8 mouse cellular contexts compared by ENCODE assay signal in genomic region chr2:91923415-91924337, GRCm38 (mm10). TPM values are rescaled to one million over a fixed set of nuclear protein-coding genes. Genes with fewer than 3 reads are reported as not detected.
DNase-seq lines count a peak whose midpoint lies in the region; ATAC-seq and TF ChIP-seq lines count a peak whose summit lies in the region.

No protein-coding gene starts in this region.

- H3K36me3 ChIP-seq in CH12.LX (replicated peaks in 1 of 2; ENCODE audit: control insufficient read depth in 1 of 2, insufficient read depth in 1 of 2, low read length in 1 of 2), result peaks cover 11 to 58% of the 10 kb centered on the region in 2 experiments
- H3K36me3 ChIP-seq in intestine, postnatal 0 days (ENCODE audit: control insufficient read depth, insufficient read depth), result peaks cover 5% of the 10 kb centered on the region; the same call in 1 of the 2 replicates
- no peaks in the 10 kb centered on the region for H3K36me3 ChIP-seq in liver, embryonic 14.5 days (replicated peaks; ENCODE audit: control insufficient read depth, insufficient read depth, low read depth)

- dilution Hi-C loops in CH12.LX (cut with MboI; ENCODE audit: extremely low pct_ligation_motif_present, extremely low pct_unique_long_range_greater_than_20kb, low sequenced_read_pairs), result no loop called here

- H3K9ac ChIP-seq in CH12.LX (ENCODE audit: insufficient read depth, low read depth), result peak overlapping the region; percentile 16; the same call in 1 of the 2 replicates
- H3K9ac ChIP-seq in intestine, postnatal 0 days (ENCODE audit: low read depth, low read length), result no peak overlapping the region
- no peak overlapping the region for H3K9ac ChIP-seq in liver, embryonic 14.5 days (replicated peaks)

- peaks cover 10 to 34% of the 10 kb centered on the region in 2 experiments for H3K4me1 ChIP-seq in CH12.LX (ENCODE audit: control insufficient read depth in 1 of 2, insufficient read depth in 2 of 2)
- peaks cover 15% of the 10 kb centered on the region for H3K4me1 ChIP-seq in intestine, postnatal 0 days (replicated peaks; ENCODE audit: control insufficient read depth, insufficient read depth, low read length)
- H3K4me1 ChIP-seq in liver, embryonic 14.5 days (replicated peaks; ENCODE audit: control insufficient read depth in 2 of 2, insufficient read depth in 2 of 2, low read length in 1 of 2), result peaks cover 0 to 4% of the 10 kb centered on the region in 2 experiments; a peak in 2 of 4 replicates

- peak; percentile 37; the same call in 1 of the 2 replicates for TF ChIP-seq POLR2A in CH12.LX (IDR thresholded peaks at IDR 0.05; ENCODE audit: low read depth, low read length)

- no peak overlapping the region for H3K27ac ChIP-seq in CH12.LX (ENCODE audit: insufficient read depth, low read depth)
- H3K27ac ChIP-seq in intestine, postnatal 0 days (ENCODE audit: low read depth, low read length), result no peak overlapping the region
- H3K27ac ChIP-seq in liver, embryonic 14.5 days, result no peak overlapping the region

- no peaks in the 10 kb centered on the region; the same call in 1 of the 2 replicates for H3K79me2 ChIP-seq in CH12.LX (replicated peaks; ENCODE audit: control insufficient read depth, extremely low read depth, insufficient read depth, poor library complexity, severe bottlenecking)

- no peak for TF ChIP-seq EP300 in CH12.LX (IDR thresholded peaks at IDR 0.05; ENCODE audit: low read length)
- no peak for TF ChIP-seq EP300 in liver, embryonic 14.5 days (IDR thresholded peaks at IDR 0.05; ENCODE audit: low read depth)

- H3K4me2 ChIP-seq in CH12.LX (ENCODE audit: insufficient read depth, low read depth, poor library complexity, severe bottlenecking), result peak overlapping the region; percentile 87
- H3K4me2 ChIP-seq in intestine, postnatal 0 days (replicated peaks; ENCODE audit: low read depth), result peak overlapping the region; percentile 90
- peak overlapping the region; percentile 68 for H3K4me2 ChIP-seq in liver, embryonic 14.5 days (ENCODE audit: low read depth)

- no peaks in the 10 kb centered on the region for H3K9me3 ChIP-seq in CH12.LX (replicated peaks; ENCODE audit: low read length)
- H3K9me3 ChIP-seq in intestine, postnatal 0 days (ENCODE audit: control insufficient read depth), result no peaks in the 10 kb centered on the region
- H3K9me3 ChIP-seq in liver, embryonic 14.5 days (ENCODE audit: control insufficient read depth, low read length), result no peaks in the 10 kb centered on the region

- no peak for ATAC-seq in intestine, postnatal 0 days
- ATAC-seq in liver, embryonic 14.5 days (ENCODE audit: insufficient read depth), result peak; percentile 29; the same call in 1 of the 2 replicates
- ATAC-seq in erythroid progenitor cell, adult 5-6 weeks (replicated peaks; ENCODE audit: low FRiP score, poor library complexity, severe bottlenecking), result no peak

- peak; percentile 81 for DNase-seq in 3T3-L1 (ENCODE audit: low read depth, low spot score)
- peak; percentile 85 for DNase-seq in CH12.LX (ENCODE audit: extremely low read depth)
- DNase-seq in cerebellum, adult 9-10 months, result peak; percentile 76
- peak; percentile 74 for DNase-seq in gastrocnemius, postnatal 14 days
- peak in 1 of 3 experiments; percentile 37 for DNase-seq in liver, embryonic 14.5 days (ENCODE audit: low read depth in 3 of 3, low spot score in 3 of 3)
- DNase-seq in neural tube, embryonic 10.5 days (ENCODE audit: extremely low spot score, low spot score), result peak; percentile 71

- WGBS in intestine, postnatal 0 days, result 5% methylated on average over 54 of the region's 54 CpGs
- WGBS in liver, embryonic 14.5 days (ENCODE audit: insufficient replicate concordance), result 3% methylated on average over 54 of the region's 54 CpGs

- peak overlapping the region; percentile 68 to 70 (median 69) for H3K4me3 ChIP-seq in CH12.LX (replicated peaks in 1 of 3; ENCODE audit: low read depth in 2 of 3, low read length in 2 of 3, poor library complexity in 1 of 3)
- H3K4me3 ChIP-seq in intestine, postnatal 0 days (ENCODE audit: low read depth, low read length), result peak overlapping the region; percentile 52
- H3K4me3 ChIP-seq in liver, embryonic 14.5 days (ENCODE audit: insufficient read depth in 1 of 2, low read depth in 2 of 2, low read length in 2 of 2), result peak overlapping the region; percentile 23 to 26

- intact Hi-C loops in gastrocnemius, postnatal 14 days (cut with DNase I; ENCODE audit: low total_unique reads), result loop anchor here (5.0 kb wide), 1 partner anchor 141 kb away; no protein-coding TSS in a partner anchor

- TF ChIP-seq RAD21 in CH12.LX (IDR thresholded peaks at IDR 0.05; ENCODE audit: low read depth, low read length), result peak; percentile 65

- in situ Hi-C loops in CH12.LX (cut with MboI; ENCODE audit: low pct_ligation_motif_present, low pct_unique_long_range_greater_than_20kb, low sequenced_read_pairs), result loop anchor here (10.0 kb wide), 1 partner anchor 149 kb away; no protein-coding TSS in a partner anchor

- peak in 1 of 2 experiments; percentile 79; a peak in 2 of 4 replicates for TF ChIP-seq CTCF in CH12.LX (conservative IDR thresholded peaks at IDR 0.05 in 1 of 2, IDR thresholded peaks at IDR 0.05 in 1 of 2; ENCODE audit: low read depth in 2 of 2, low read length in 2 of 2)
- peak; percentile 86 for TF ChIP-seq CTCF in intestine, postnatal 0 days (IDR thresholded peaks at IDR 0.05; ENCODE audit: low read depth)
- TF ChIP-seq CTCF in liver, embryonic 14.5 days (IDR thresholded peaks at IDR 0.05; ENCODE audit: low read depth), result peak; percentile 84

- H3K27me3 ChIP-seq in CH12.LX (replicated peaks), result no peaks in the 10 kb centered on the region
- H3K27me3 ChIP-seq in intestine, postnatal 0 days (replicated peaks; ENCODE audit: control insufficient read depth, insufficient read depth, low read length), result peaks cover 39% of the 10 kb centered on the region
- H3K27me3 ChIP-seq in liver, embryonic 14.5 days (ENCODE audit: control insufficient read depth, insufficient read depth, low read length), result peaks cover 49% of the 10 kb centered on the region

TF ChIP-seq in CH12.LX, 34 proteins besides CTCF, POLR2A, EP300 and RAD21 (continues in another document):
- TF ChIP-seq USF1 (IDR thresholded peaks at IDR 0.05; ENCODE audit: low read depth, low read length) (no peak), MAX (IDR thresholded peaks at IDR 0.05; ENCODE audit: low read length) (peak; percentile 84), CHD2 (IDR thresholded peaks at IDR 0.05; ENCODE audit: low read length) (0 out of 2 replicates have a peak, but pooled peaks have one; percentile 11), ZMIZ1 (IDR thresholded peaks at IDR 0.05; ENCODE audit: low read depth, low read length) (no peak), TCF12 (IDR thresholded peaks at IDR 0.05; ENCODE audit: low read depth, low read length) (no peak), SMC3 (IDR thresholded peaks at IDR 0.05; ENCODE audit: low read depth, low read length) (peak; percentile 57), ZKSCAN1 (IDR thresholded peaks at IDR 0.05; ENCODE audit: borderline replicate concordance, low read depth, low read length) (no peak), ELF1 (IDR thresholded peaks at IDR 0.05; ENCODE audit: low read depth, low read length) (no peak), GABPA (IDR thresholded peaks at IDR 0.05; ENCODE audit: insufficient replicate concordance, low read depth, low read length) (no peak)

RNA-seq across cellular contexts. Expression of gene Chrm4, which starts 3.4 kb away (rescaled TPM):
- 13.9 and 15.1 TPM in 2 replicates for total RNA-seq in CH12.LX (2012; rRNA removed)
- 9.2 and 10.0 TPM in 2 replicates for total RNA-seq in CH12.LX (2014; rRNA removed)
- 10.4 and 14.4 TPM in 2 replicates for polyA plus RNA-seq in CH12.LX (2012; ENCODE audit: insufficient read length, low read depth)
- not detected for total RNA-seq in gastrocnemius, postnatal 14 days (2021)
- 0.24 and 0.26 TPM in 2 replicates for polyA plus RNA-seq in intestine, postnatal 0 days (2015; fragmentation: Nextera tagmentation; extraction: Ambion mirVana)
- polyA plus RNA-seq in liver, embryonic 14.5 days (2012; rRNA removed), result 0.06 and 0.08 TPM in 2 replicates
- not detected in 2 replicates for polyA plus RNA-seq in liver, embryonic 14.5 days (2014; fragmentation: Nextera tagmentation; extraction: Ambion mirVana)
- total RNA-seq in erythroid progenitor cell, adult 5-6 weeks (2015; ENCODE audit: low replicate concordance), result 1.3 TPM in 1 of 2 replicates, not detected in the other
- total RNA-seq in erythroid progenitor cell, adult 5-6 weeks (2017; ENCODE audit: low replicate concordance), result not detected in 2 replicates

RNA-seq across cellular contexts. Expression of gene Mdk, which starts 8.4 kb away (rescaled TPM):
- 0.25 and 0.38 TPM in 2 replicates for total RNA-seq in CH12.LX (2012; rRNA removed)
- 0.34 TPM in 1 of 2 replicates, not detected in the other for total RNA-seq in CH12.LX (2014; rRNA removed)
- 2.4 and 3.1 TPM in 2 replicates for polyA plus RNA-seq in CH12.LX (2012; ENCODE audit: insufficient read length, low read depth)
- 10 to 100 TPM; 12.1 to 20.7 TPM for total RNA-seq in gastrocnemius, postnatal 14 days (2021)
- 119 and 128 TPM in 2 replicates for polyA plus RNA-seq in intestine, postnatal 0 days (2015; fragmentation: Nextera tagmentation; extraction: Ambion mirVana)
- polyA plus RNA-seq in liver, embryonic 14.5 days (2012; rRNA removed), result 13.2 and 19.3 TPM in 2 replicates
- polyA plus RNA-seq in liver, embryonic 14.5 days (2014; fragmentation: Nextera tagmentation; extraction: Ambion mirVana), result 12.7 and 13.7 TPM in 2 replicates
- total RNA-seq in erythroid progenitor cell, adult 5-6 weeks (2015; ENCODE audit: low replicate concordance), result not detected in 2 replicates
- total RNA-seq in erythroid progenitor cell, adult 5-6 weeks (2017; ENCODE audit: low replicate concordance), result not detected in 2 replicates

RNA-seq across cellular contexts. Expression of gene Gm9821, which starts 21.8 kb away (rescaled TPM):
- total RNA-seq in CH12.LX (2012; rRNA removed), result 0.25 TPM in 2 replicates
- not detected in 2 replicates for total RNA-seq in CH12.LX (2014; rRNA removed)
- polyA plus RNA-seq in CH12.LX (2012; ENCODE audit: insufficient read length, low read depth), result 3.8 TPM in 2 replicates
- total RNA-seq in gastrocnemius, postnatal 14 days (2021), result not detected
- polyA plus RNA-seq in intestine, postnatal 0 days (2015; fragmentation: Nextera tagmentation; extraction: Ambion mirVana), result 0.21 and 0.30 TPM in 2 replicates
- polyA plus RNA-seq in liver, embryonic 14.5 days (2012; rRNA removed), result 0.01 and 0.02 TPM in 2 replicates
- 0.63 and 0.96 TPM in 2 replicates for polyA plus RNA-seq in liver, embryonic 14.5 days (2014; fragmentation: Nextera tagmentation; extraction: Ambion mirVana)
- total RNA-seq in erythroid progenitor cell, adult 5-6 weeks (2015; ENCODE audit: low replicate concordance), result not detected in 2 replicates
- 0.13 TPM in 1 of 2 replicates, not detected in the other for total RNA-seq in erythroid progenitor cell, adult 5-6 weeks (2017; ENCODE audit: low replicate concordance)

RNA-seq across cellular contexts. Expression of gene Dgkz, which starts 52.0 kb away (rescaled TPM):
- total RNA-seq in CH12.LX (2012; rRNA removed) (50.3 and 50.4 TPM in 2 replicates), CH12.LX (2014; rRNA removed) (32.3 and 38.6 TPM in 2 replicates)
- 53.9 and 60.2 TPM in 2 replicates for polyA plus RNA-seq in CH12.LX (2012; ENCODE audit: insufficient read length, low read depth)
- 10 to 100 TPM; 38.6 to 42.4 TPM for total RNA-seq in gastrocnemius, postnatal 14 days (2021)
- polyA plus RNA-seq in intestine, postnatal 0 days (2015; fragmentation: Nextera tagmentation; extraction: Ambion mirVana), result 53.2 and 56.8 TPM in 2 replicates
- polyA plus RNA-seq in liver, embryonic 14.5 days (2012; rRNA removed), result 55.9 and 60.7 TPM in 2 replicates
- polyA plus RNA-seq in liver, embryonic 14.5 days (2014; fragmentation: Nextera tagmentation; extraction: Ambion mirVana), result 19.6 and 26.7 TPM in 2 replicates
- 25.6 and 54.1 TPM in 2 replicates for total RNA-seq in erythroid progenitor cell, adult 5-6 weeks (2015; ENCODE audit: low replicate concordance)
- total RNA-seq in erythroid progenitor cell, adult 5-6 weeks (2017; ENCODE audit: low replicate concordance), result 8.7 and 11.9 TPM in 2 replicates

Comparison
In these comparisons a context has a peak if more than half of its experiments do, and no peak if none do; other contexts are left out.
1. RNA of gene Chrm4, which starts 3.4 kb away (total RNA-seq): 9.2 to 15.1 TPM in CH12.LX; 1.3 TPM in erythroid progenitor cell, adult 5-6 weeks and not detected in gastrocnemius, postnatal 14 days; every median in the first group is over 4 times any median in the second.
2. RNA of gene Mdk, which starts 8.4 kb away (total RNA-seq): 12.1 to 20.7 TPM in gastrocnemius, postnatal 14 days; 0.25 to 0.38 TPM in CH12.LX and not detected in erythroid progenitor cell, adult 5-6 weeks; every median in the first group is over 4 times any median in the second.
3. Peak in every context shown above with its lines, with median percentiles within 50 percentile points of each other: H3K4me2 ChIP-seq and H3K4me3 ChIP-seq.